Comparison of ENCODE assay signal across 8 mouse cellular contexts in genomic region chr8:13339646-13339990, GRCm38 (mm10). TPM values are rescaled to one million over a fixed set of nuclear protein-coding genes. Genes with fewer than 3 reads are reported as not detected.
DNase-seq lines count a peak whose midpoint lies in the region; ATAC-seq and TF ChIP-seq lines count a peak whose summit lies in the region.

No protein-coding gene starts in this region.

- peaks cover 43% of the 10 kb centered on the region for H3K36me3 ChIP-seq in kidney, embryonic 14.5 days (ENCODE audit: control insufficient read depth, insufficient read depth, low read length)
- H3K36me3 ChIP-seq in hindbrain, embryonic 15.5 days, result peaks cover 19% of the 10 kb centered on the region
- H3K36me3 ChIP-seq in myocyte (ENCODE audit: control insufficient read depth, insufficient read depth), result peaks cover 12% of the 10 kb centered on the region

- peak overlapping the region; percentile 63 for H3K4me2 ChIP-seq in kidney, embryonic 14.5 days (replicated peaks; ENCODE audit: low read depth, low read length)
- peak overlapping the region; percentile 91 for H3K4me2 ChIP-seq in hindbrain, embryonic 15.5 days
- H3K4me2 ChIP-seq in myocyte (ENCODE audit: low read depth), result peak overlapping the region; percentile 72

- TF ChIP-seq POLR2A in bone marrow macrophage, adult 2 months (IDR thresholded peaks at IDR 0.05; ENCODE audit: borderline replicate concordance, low read depth, low read length), result no peak
- TF ChIP-seq POLR2A in myocyte (IDR thresholded peaks at IDR 0.05; ENCODE audit: insufficient read length, low read depth), result no peak

- no peak overlapping the region for H3K27ac ChIP-seq in kidney, embryonic 14.5 days (ENCODE audit: low read depth, low read length)
- no peak overlapping the region for H3K27ac ChIP-seq in bone marrow macrophage, adult 2 months (ENCODE audit: insufficient read depth, low read depth, low read length)
- peak overlapping the region; percentile 80; the same call in 1 of the 2 replicates for H3K27ac ChIP-seq in hindbrain, embryonic 15.5 days (replicated peaks)

- no peaks in the 10 kb centered on the region for H3K9me3 ChIP-seq in kidney, embryonic 14.5 days (ENCODE audit: control insufficient read depth, low read length)
- no peaks in the 10 kb centered on the region for H3K9me3 ChIP-seq in hindbrain, embryonic 15.5 days

- peak overlapping the region; percentile 81 for H3ac ChIP-seq in myocyte (ENCODE audit: control insufficient read depth, insufficient read length)

- peak overlapping the region; percentile 85 for H3K4me3 ChIP-seq in kidney, embryonic 14.5 days (ENCODE audit: low read length)
- peak overlapping the region; percentile 83 for H3K4me3 ChIP-seq in bone marrow macrophage, adult 2 months (ENCODE audit: insufficient read depth, low read length)
- H3K4me3 ChIP-seq in hindbrain, embryonic 15.5 days, result peak overlapping the region; percentile 92
- peak overlapping the region; percentile 32 for H3K4me3 ChIP-seq in myocyte

- no peak for ATAC-seq in kidney, embryonic 14.5 days (ENCODE audit: low FRiP score, low TSS enrichment)
- no peak for ATAC-seq in hindbrain, embryonic 15.5 days (ENCODE audit: low FRiP score, low read depth)

- H3K9ac ChIP-seq in kidney, embryonic 14.5 days (ENCODE audit: low read depth, low read length), result peak overlapping the region; percentile 96; the same call in 1 of the 2 replicates
- H3K9ac ChIP-seq in hindbrain, embryonic 15.5 days, result peak overlapping the region; percentile 94

- TF ChIP-seq CTCF in bone marrow macrophage, adult 2 months (IDR thresholded peaks at IDR 0.05; ENCODE audit: low read depth, low read length), result no peak

- H3K79me2 ChIP-seq in myocyte (ENCODE audit: control insufficient read depth, insufficient read depth), result peaks cover 44% of the 10 kb centered on the region

- WGBS in kidney, embryonic 14.5 days, result 4% methylated on average over 11 of the region's 11 CpGs
- 4% methylated on average over 11 of the region's 11 CpGs for WGBS in hindbrain, embryonic 15.5 days

- no peaks in the 10 kb centered on the region for H3K27me3 ChIP-seq in kidney, embryonic 14.5 days (ENCODE audit: control insufficient read depth, insufficient read depth, low read length)
- H3K27me3 ChIP-seq in hindbrain, embryonic 15.5 days, result no peaks in the 10 kb centered on the region
- no peaks in the 10 kb centered on the region for H3K27me3 ChIP-seq in myocyte (ENCODE audit: control insufficient read depth, insufficient read depth, insufficient read length)

- DNase-seq in kidney, postnatal 14 days, result no peak
- DNase-seq in B cell, adult 2 months, result no peak
- DNase-seq in right cerebral cortex, postnatal 25 days, result no peak
- DNase-seq in adipocyte (ENCODE audit: low spot score), result no peak

- peaks cover 13% of the 10 kb centered on the region for H3K4me1 ChIP-seq in kidney, embryonic 14.5 days (ENCODE audit: control insufficient read depth, insufficient read depth, low read length)
- peaks cover 21% of the 10 kb centered on the region for H3K4me1 ChIP-seq in bone marrow macrophage, adult 2 months (ENCODE audit: control insufficient read depth, insufficient read depth, low read length)
- peaks cover 28% of the 10 kb centered on the region for H3K4me1 ChIP-seq in hindbrain, embryonic 15.5 days (replicated peaks)

TF ChIP-seq in myocyte, 11 proteins besides CTCF, POLR2A, EP300 and RAD21:
- no peak for TF ChIP-seq USF1 (IDR thresholded peaks at IDR 0.05; ENCODE audit: low read depth)
- no peak for TF ChIP-seq TCF12 (IDR thresholded peaks at IDR 0.05; ENCODE audit: insufficient read depth, poor library complexity, severe bottlenecking)
- no peak for TF ChIP-seq POLR2AphosphoS2 (IDR thresholded peaks at IDR 0.05; ENCODE audit: insufficient read length, low read depth)
- TF ChIP-seq REST (IDR thresholded peaks at IDR 0.05; ENCODE audit: insufficient read depth, insufficient read length), result no peak

RNA-seq across cellular contexts. Expression of gene Tfdp1, which starts 1.1 kb away (rescaled TPM):
- 146 and 201 TPM in 2 replicates for polyA plus RNA-seq in kidney, embryonic 14.5 days (2014; fragmentation: Nextera tagmentation; extraction: Ambion mirVana)
- 50.0 and 52.0 TPM in 2 replicates for polyA plus RNA-seq in bone marrow macrophage, adult 2 months (2012; ENCODE audit: insufficient read depth, insufficient read length, missing spikeins)
- polyA plus RNA-seq in hindbrain, embryonic 15.5 days (2015; fragmentation: Nextera tagmentation; extraction: Ambion mirVana), result 96.5 and 96.8 TPM in 2 replicates
- 40.8 TPM for polyA plus RNA-seq in myocyte (2012; fragmentation: generic; extraction: Trizol)

RNA-seq across cellular contexts. Expression of gene Tmco3, which starts 51.6 kb away (rescaled TPM):
- polyA plus RNA-seq in kidney, embryonic 14.5 days (2014; fragmentation: Nextera tagmentation; extraction: Ambion mirVana), result 28.4 and 40.5 TPM in 2 replicates
- polyA plus RNA-seq in bone marrow macrophage, adult 2 months (2012; ENCODE audit: insufficient read depth, insufficient read length, missing spikeins), result 36.8 and 41.8 TPM in 2 replicates
- 55.4 and 57.1 TPM in 2 replicates for polyA plus RNA-seq in hindbrain, embryonic 15.5 days (2015; fragmentation: Nextera tagmentation; extraction: Ambion mirVana)
- polyA plus RNA-seq in myocyte (2012; fragmentation: generic; extraction: Trizol), result 28.2 TPM

RNA-seq across cellular contexts. Expression of gene Dcun1d2, which starts 51.7 kb away (rescaled TPM):
- 17.4 and 26.4 TPM in 2 replicates for polyA plus RNA-seq in kidney, embryonic 14.5 days (2014; fragmentation: Nextera tagmentation; extraction: Ambion mirVana)
- 15.4 and 16.2 TPM in 2 replicates for polyA plus RNA-seq in bone marrow macrophage, adult 2 months (2012; ENCODE audit: insufficient read depth, insufficient read length, missing spikeins)
- polyA plus RNA-seq in hindbrain, embryonic 15.5 days (2015; fragmentation: Nextera tagmentation; extraction: Ambion mirVana), result 32.5 and 33.4 TPM in 2 replicates
- 15.3 TPM for polyA plus RNA-seq in myocyte (2012; fragmentation: generic; extraction: Trizol)

RNA-seq across cellular contexts. Expression of gene Atp4b, which starts 57.0 kb away (rescaled TPM):
- not detected in 2 replicates for polyA plus RNA-seq in kidney, embryonic 14.5 days (2014; fragmentation: Nextera tagmentation; extraction: Ambion mirVana)
- not detected in 2 replicates for polyA plus RNA-seq in bone marrow macrophage, adult 2 months (2012; ENCODE audit: insufficient read depth, insufficient read length, missing spikeins)
- polyA plus RNA-seq in hindbrain, embryonic 15.5 days (2015; fragmentation: Nextera tagmentation; extraction: Ambion mirVana), result not detected in 2 replicates
- polyA plus RNA-seq in myocyte (2012; fragmentation: generic; extraction: Trizol), result not detected

Comparison
In these comparisons a context has a peak if more than half of its experiments do, and no peak if none do; other contexts are left out.
1. H3K4me3 ChIP-seq: peak in every context shown above with its lines; median percentile 92 in hindbrain, embryonic 15.5 days; 85 in kidney, embryonic 14.5 days; 83 in bone marrow macrophage, adult 2 months; 32 in myocyte.